Mouse (Mus musculus) layer of hippocampus, adult 18-20 months (tissue): Measurements from ENCODE around the gene Vmn2r83. TPM values are rescaled to one million over a fixed set of nuclear protein-coding genes. Genes with fewer than 3 reads are reported as not detected.

Experiments used
- DNase-seq, 2 experiments: peaks; one replicate each; pipeline ENCODE4 v3.0.0; 2022; ENCODE audit warnings: low spot score in 2 of 2
- microRNA-seq, 2 experiments: library from miRNA; unstranded; fragments of <30 nt; microRNA quantifications; one replicate each; pipeline ENCODE4 v1.2.0; 2021
- total RNA-seq, 2 experiments: library from RNA; stranded (reverse); gene quantifications; 2 replicates each; pipeline ENCODE4 v1.2.3; 2021

The Vmn2r83 gene
- total RNA-seq, 2 experiments from 2014 or later, result not detected

GRCm38 (mm10) chr10:79537271-79537670 is 68.7 kb downstream of the Vmn2r83 start:
- no peak for DNase-seq

GRCm38 (mm10) chr10:79537781-79538180 is 69.2 kb downstream of the Vmn2r83 start:
- no peak for DNase-seq

GRCm38 (mm10) chr10:79538323-79538722 is 69.8 kb downstream of the Vmn2r83 start:
- peak in 1 of 2 experiments; percentile 41 for DNase-seq

GRCm38 (mm10) chr10:79538873-79539272 is 70.3 kb downstream of the Vmn2r83 start:
- no peak for DNase-seq

- no peak for DNase-seq
These were observed 71.4 kb downstream of the Vmn2r83 start for GRCm38 (mm10) chr10:79539701-79540495.

- DNase-seq, result no peak
These were observed 72.2 kb downstream of the Vmn2r83 start for GRCm38 (mm10) chr10:79540746-79541145.

GRCm38 (mm10) chr10:79541522-79541921 is 73.0 kb downstream of the Vmn2r83 start:
- no peak for DNase-seq

GRCm38 (mm10) chr10:79542171-79542570 is 73.6 kb downstream of the Vmn2r83 start:
- DNase-seq, result no peak

Small RNAs within 50 kb of the gene (microRNA-seq; reads per million reads assigned to microRNA genes)
- 0.74 to 0.78 reads per million in 2 experiments for gene Mir6909

Other genes with a start within 250 kb of the Vmn2r83 start
- not detected for gene Vmn2r81, start 221.0 kb upstream of the Vmn2r83 start, total RNA-seq
- gene Vmn2r82, start 112.2 kb upstream of the Vmn2r83 start, total RNA-seq, result not detected
- 1 to 10 TPM; 5.8 to 6.7 TPM for gene Plpp2, start 65.1 kb downstream of the Vmn2r83 start, total RNA-seq
- 10 to 100 TPM; 54.6 to 61.8 TPM for gene Mier2, start 86.5 kb downstream of the Vmn2r83 start, total RNA-seq
- gene Theg, start 118.6 kb downstream of the Vmn2r83 start, total RNA-seq, result under 1 TPM in 1 of 2 experiments, not detected in 1; 0.79 TPM
- 10 to 100 TPM; 11.7 to 17.0 TPM for gene C2cd4c, start 145.3 kb downstream of the Vmn2r83 start, total RNA-seq
- gene Shc2, start 169.2 kb downstream of the Vmn2r83 start, total RNA-seq, result 10 to 100 TPM; 41.5 to 43.4 TPM
- gene Odf3l2, start 177.0 kb downstream of the Vmn2r83 start, total RNA-seq, result under 1 TPM in 1 of 2 experiments, not detected in 1; 0.59 TPM
- gene Madcam1, start 195.8 kb downstream of the Vmn2r83 start, total RNA-seq, result not detected
- gene Tpgs1, start 200.6 kb downstream of the Vmn2r83 start, total RNA-seq, result 10 to 100 TPM; 64.4 to 68.5 TPM
- gene Cdc34, start 213.5 kb downstream of the Vmn2r83 start, total RNA-seq, result 10 to 100 TPM; 65.4 to 74.2 TPM
- 1 to 10 TPM; 3.3 to 3.6 TPM for gene Gzmm, start 220.3 kb downstream of the Vmn2r83 start, total RNA-seq
- gene Bsg, start 235.8 kb downstream of the Vmn2r83 start, total RNA-seq, result 100 to 1,000 TPM; 554 to 566 TPM
- gene Hcn2, start 247.9 kb downstream of the Vmn2r83 start, total RNA-seq, result 100 to 1,000 TPM; 134 TPM